ENCODE assay signal across 22 mouse cellular contexts in the genomic region with DNA sequence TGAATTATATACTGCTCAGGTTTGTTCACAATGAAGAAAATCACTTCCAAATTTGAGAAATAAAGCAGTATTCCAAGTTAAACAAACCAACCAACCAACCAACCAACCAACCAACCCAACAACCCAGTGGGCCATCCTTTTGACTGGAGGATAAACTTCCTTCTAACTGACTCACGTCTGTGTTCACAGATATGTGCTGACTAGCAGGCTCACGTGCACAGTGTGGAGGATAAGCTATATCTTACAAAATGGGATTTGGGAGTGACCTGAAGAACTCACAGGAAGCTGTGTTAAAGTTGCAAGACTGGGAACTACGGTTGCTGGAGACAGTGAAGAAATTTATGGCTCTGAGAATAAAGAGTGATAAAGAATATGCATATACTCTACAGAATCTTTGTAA. TPM values are rescaled to one million over a fixed set of nuclear protein-coding genes. Genes with fewer than 3 reads are reported as not detected.
DNase-seq lines count a peak whose midpoint lies in the region; ATAC-seq and TF ChIP-seq lines count a peak whose summit lies in the region.
"Had no signal": no experiment of that assay in that cellular context is flagged by ENCODE, and none has a peak within 500 bp of the region (broad histone marks: within the 10 kb centered on the region; RNA-seq: fewer than 3 reads in every experiment).

No protein-coding gene starts in this region.

- peak; percentile 39 for DNase-seq in heart, adult 11 months
- no peak for DNase-seq in liver, embryonic 11.5 days (ENCODE audit: low spot score)
- DNase-seq in liver, postnatal 0 days, result no peak
- DNase-seq in liver, result no peak
- DNase-seq: adrenal gland, adult 2 months; adrenal gland, adult 8-10 months; adrenal gland, postnatal 10 days; adrenal gland, postnatal 14 days; adrenal gland, postnatal 25 days; adrenal gland, postnatal 36 days; B cell, adult 2 months; cerebellum, adult 11 months; cerebellum, adult 11-12 months; cerebellum, adult 18-20 months had no signal

- H3K27me3 ChIP-seq in heart, embryonic 11.5 days (ENCODE audit: control insufficient read depth, insufficient read depth, low read length), result no peaks in the 10 kb centered on the region
- no peaks in the 10 kb centered on the region for H3K27me3 ChIP-seq in liver, embryonic 11.5 days (replicated peaks; ENCODE audit: control insufficient read depth, insufficient read depth, low read length)
- H3K27me3 ChIP-seq in liver, postnatal 0 days (ENCODE audit: insufficient read depth, low read length), result no peaks in the 10 kb centered on the region
- H3K27me3 ChIP-seq in liver, embryonic 12.5 days (replicated peaks), result no peaks in the 10 kb centered on the region
- H3K27me3 ChIP-seq in intestine, embryonic 16.5 days (replicated peaks; ENCODE audit: control insufficient read depth, insufficient read depth, low read length), result no peaks in the 10 kb centered on the region
- H3K27me3 ChIP-seq: Patski had no signal

- WGBS in heart, embryonic 11.5 days (ENCODE audit: insufficient replicate concordance), result 49% methylated on average over 3 of the region's 3 CpGs
- 46% methylated on average over 3 of the region's 3 CpGs for WGBS in liver, embryonic 11.5 days
- 44% methylated on average over 3 of the region's 3 CpGs for WGBS in liver, postnatal 0 days (ENCODE audit: insufficient replicate concordance)
- 12% methylated on average over 3 of the region's 3 CpGs for WGBS in liver, embryonic 12.5 days (ENCODE audit: insufficient replicate concordance)
- WGBS in intestine, embryonic 16.5 days, result 68% methylated on average over 3 of the region's 3 CpGs

- TF ChIP-seq POLR2A in bone marrow macrophage, adult 2 months (IDR thresholded peaks at IDR 0.05; ENCODE audit: borderline replicate concordance, low read depth, low read length), result no peak

- TF ChIP-seq EP300 in liver, postnatal 0 days (IDR thresholded peaks at IDR 0.05; ENCODE audit: low read depth), result no peak

- H3K9me3 ChIP-seq in heart, embryonic 11.5 days (replicated peaks; ENCODE audit: control insufficient read depth, low read length), result no peaks in the 10 kb centered on the region
- H3K9me3 ChIP-seq in liver, embryonic 11.5 days (ENCODE audit: control insufficient read depth, low read length), result no peaks in the 10 kb centered on the region
- no peaks in the 10 kb centered on the region for H3K9me3 ChIP-seq in liver, postnatal 0 days (ENCODE audit: low read length)
- H3K9me3 ChIP-seq in liver, embryonic 12.5 days (replicated peaks), result no peaks in the 10 kb centered on the region
- H3K9me3 ChIP-seq in intestine, embryonic 16.5 days (ENCODE audit: control insufficient read depth, low read length), result no peaks in the 10 kb centered on the region
- H3K9me3 ChIP-seq: G1E had no signal

- no peak for TF ChIP-seq CTCF in liver, postnatal 0 days (IDR thresholded peaks at IDR 0.05; ENCODE audit: low read depth)
- TF ChIP-seq CTCF in bone marrow macrophage, adult 2 months (IDR thresholded peaks at IDR 0.05; ENCODE audit: low read depth, low read length), result no peak

- no peaks in the 10 kb centered on the region for H3K4me1 ChIP-seq in heart, embryonic 11.5 days (ENCODE audit: control insufficient read depth, insufficient read depth, low read length)
- H3K4me1 ChIP-seq in liver, embryonic 11.5 days (replicated peaks; ENCODE audit: control insufficient read depth, insufficient read depth, low read length), result no peaks in the 10 kb centered on the region
- H3K4me1 ChIP-seq in liver, postnatal 0 days (ENCODE audit: insufficient read depth), result no peaks in the 10 kb centered on the region
- H3K4me1 ChIP-seq in liver, embryonic 12.5 days, result peaks cover 17% of the 10 kb centered on the region
- H3K4me1 ChIP-seq in bone marrow macrophage, adult 2 months (ENCODE audit: control insufficient read depth, insufficient read depth, low read length), result peaks cover 44% of the 10 kb centered on the region
- H3K4me1 ChIP-seq in intestine, embryonic 16.5 days (ENCODE audit: control insufficient read depth, insufficient read depth, low read length), result no peaks in the 10 kb centered on the region

- ATAC-seq in heart, embryonic 11.5 days (replicated peaks; ENCODE audit: insufficient number of reproducible peaks, low FRiP score, low TSS enrichment), result no peak
- ATAC-seq in liver, embryonic 11.5 days (replicated peaks; ENCODE audit: low FRiP score), result peak; percentile 77
- ATAC-seq in liver, postnatal 0 days, result no peak
- ATAC-seq in liver, embryonic 12.5 days, result peak; percentile 68
- ATAC-seq in intestine, embryonic 16.5 days, result no peak
- ATAC-seq: activated CD4-positive, CD25-positive, alpha-beta regulatory T cell, adult 4 months; CD4-positive, CD25-positive, alpha-beta regulatory T cell, adult 4 months; Patski had no signal

- H3K36me3 ChIP-seq in heart, embryonic 11.5 days (ENCODE audit: control insufficient read depth, insufficient read depth, low read length), result no peaks in the 10 kb centered on the region
- H3K36me3 ChIP-seq in liver, embryonic 11.5 days (ENCODE audit: control insufficient read depth, insufficient read depth, low read length), result no peaks in the 10 kb centered on the region
- H3K36me3 ChIP-seq in liver, postnatal 0 days (replicated peaks; ENCODE audit: insufficient read depth, low read length), result no peaks in the 10 kb centered on the region
- H3K36me3 ChIP-seq in liver, embryonic 12.5 days, result peaks cover 8% of the 10 kb centered on the region; the same call in 1 of the 2 replicates
- H3K36me3 ChIP-seq in intestine, embryonic 16.5 days (ENCODE audit: control insufficient read depth, insufficient read depth, low read length), result 0 out of 2 replicates have a peak, but pooled peaks cover 4% of the 10 kb centered on the region

- H3K9ac ChIP-seq in heart, embryonic 11.5 days (ENCODE audit: low read depth, low read length), result no peak overlapping the region
- H3K9ac ChIP-seq in liver, embryonic 11.5 days (ENCODE audit: low read depth, low read length), result no peak overlapping the region
- H3K9ac ChIP-seq in liver, postnatal 0 days (replicated peaks), result no peak overlapping the region
- no peak overlapping the region for H3K9ac ChIP-seq in liver, embryonic 12.5 days
- no peak overlapping the region for H3K9ac ChIP-seq in intestine, embryonic 16.5 days (ENCODE audit: low read depth, low read length)

- no peak overlapping the region for H3K27ac ChIP-seq in heart, embryonic 11.5 days (ENCODE audit: low read depth, low read length)
- H3K27ac ChIP-seq in liver, embryonic 11.5 days (ENCODE audit: low read depth, low read length), result no peak overlapping the region
- no peak overlapping the region for H3K27ac ChIP-seq in liver, postnatal 0 days (ENCODE audit: low read depth)
- H3K27ac ChIP-seq in liver, embryonic 12.5 days, result no peak overlapping the region
- peak overlapping the region; percentile 1; the same call in 1 of the 2 replicates for H3K27ac ChIP-seq in bone marrow macrophage, adult 2 months (ENCODE audit: insufficient read depth, low read depth, low read length)
- H3K27ac ChIP-seq in intestine, embryonic 16.5 days (ENCODE audit: low read length), result no peak overlapping the region

- H3K4me3 ChIP-seq in heart, embryonic 11.5 days (ENCODE audit: low read depth, low read length), result no peak overlapping the region
- no peak overlapping the region for H3K4me3 ChIP-seq in liver, embryonic 11.5 days (ENCODE audit: low read depth, low read length)
- H3K4me3 ChIP-seq in liver, postnatal 0 days (ENCODE audit: low read depth, low read length), result no peak overlapping the region
- H3K4me3 ChIP-seq in liver, embryonic 12.5 days, result no peak overlapping the region
- no peak overlapping the region for H3K4me3 ChIP-seq in bone marrow macrophage, adult 2 months (ENCODE audit: insufficient read depth, low read length)
- no peak overlapping the region for H3K4me3 ChIP-seq in intestine, embryonic 16.5 days (ENCODE audit: low read length)

- H3K4me2 ChIP-seq in heart, embryonic 11.5 days, result no peak overlapping the region
- H3K4me2 ChIP-seq in liver, embryonic 11.5 days, result no peak overlapping the region
- H3K4me2 ChIP-seq in liver, postnatal 0 days (ENCODE audit: low read depth, low read length), result no peak overlapping the region
- no peak overlapping the region for H3K4me2 ChIP-seq in liver, embryonic 12.5 days
- no peak overlapping the region for H3K4me2 ChIP-seq in intestine, embryonic 16.5 days (ENCODE audit: low read depth, low read length)

RNA-seq across cellular contexts. Expression of a gene that starts 32.2 kb away (rescaled TPM):
- polyA plus RNA-seq in heart, embryonic 11.5 days (2014; fragmentation: Nextera tagmentation; extraction: Ambion mirVana), result 2.9 and 4.3 TPM in 2 replicates
- 1.8 and 2.7 TPM in 2 replicates for polyA plus RNA-seq in liver, embryonic 11.5 days (2014; fragmentation: Nextera tagmentation; extraction: Ambion mirVana)
- 1.1 and 1.7 TPM in 2 replicates for polyA plus RNA-seq in liver, postnatal 0 days (2015; fragmentation: Nextera tagmentation; extraction: Ambion mirVana)
- polyA plus RNA-seq in liver, embryonic 12.5 days (2016; fragmentation: Nextera tagmentation; extraction: Ambion mirVana), result 0.91 and 1.1 TPM in 2 replicates
- not detected in 2 replicates for polyA plus RNA-seq in bone marrow macrophage, adult 2 months (2012; ENCODE audit: insufficient read depth, insufficient read length, missing spikeins)
- 2.0 and 2.9 TPM in 2 replicates for polyA plus RNA-seq in intestine, embryonic 16.5 days (2015; fragmentation: Nextera tagmentation; extraction: Ambion mirVana)
- polyA plus RNA-seq: activated CD4-positive, CD25-positive, alpha-beta regulatory T cell, adult 4 months; CD4-positive, CD25-positive, alpha-beta regulatory T cell, adult 4 months had no signal

RNA-seq across cellular contexts. Expression of a gene that starts 33.0 kb away (rescaled TPM):
- polyA plus RNA-seq in heart, embryonic 11.5 days (2014; fragmentation: Nextera tagmentation; extraction: Ambion mirVana), result 26.6 and 29.4 TPM in 2 replicates
- 24.7 and 26.2 TPM in 2 replicates for polyA plus RNA-seq in liver, embryonic 11.5 days (2014; fragmentation: Nextera tagmentation; extraction: Ambion mirVana)
- 6.1 and 6.3 TPM in 2 replicates for polyA plus RNA-seq in liver, postnatal 0 days (2015; fragmentation: Nextera tagmentation; extraction: Ambion mirVana)
- 14.6 and 17.1 TPM in 2 replicates for polyA plus RNA-seq in liver, embryonic 12.5 days (2016; fragmentation: Nextera tagmentation; extraction: Ambion mirVana)
- 16.3 and 25.0 TPM in 2 replicates for polyA plus RNA-seq in bone marrow macrophage, adult 2 months (2012; ENCODE audit: insufficient read depth, insufficient read length, missing spikeins)
- polyA plus RNA-seq in intestine, embryonic 16.5 days (2015; fragmentation: Nextera tagmentation; extraction: Ambion mirVana), result 20.7 and 20.9 TPM in 2 replicates

Comparison
In these comparisons a context has a peak if more than half of its experiments do, and no peak if none do; other contexts are left out.
1. ATAC-seq: peak in liver, embryonic 11.5 days (single experiment) and liver, embryonic 12.5 days (single experiment); none in heart, embryonic 11.5 days (single experiment), liver, postnatal 0 days (single experiment) and intestine, embryonic 16.5 days (single experiment).